Mouse (Mus musculus) A20 (cell line): Measurements from ENCODE around the gene Aar2.

Experiments
- DNase-seq: peaks from one replicate; pipeline ENCODE4 v3.0.0-alpha.2; 2011; ENCODE audit warnings: low read depth, low spot score

The Aar2 gene

DNA sequence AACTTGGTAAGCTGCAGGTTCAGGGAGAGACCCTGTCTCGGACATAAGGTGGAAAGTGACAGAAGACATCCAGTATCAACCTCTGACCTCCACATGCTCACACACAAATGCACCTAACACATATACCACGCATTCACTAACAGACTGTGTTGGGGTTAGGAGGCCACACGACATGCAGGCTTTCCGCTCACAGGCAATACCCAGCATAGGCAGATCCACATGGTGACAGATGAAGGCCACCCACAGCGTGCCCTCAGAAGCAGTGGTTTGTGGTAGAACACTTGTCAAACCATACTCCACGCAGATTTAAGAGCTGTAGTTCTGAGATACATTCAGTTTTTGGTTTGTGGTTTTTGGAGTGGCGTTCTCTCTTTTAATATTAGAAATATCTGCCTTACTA lies 21.3 kb downstream of the Aar2 start:
- no peak for DNase-seq

DNA sequence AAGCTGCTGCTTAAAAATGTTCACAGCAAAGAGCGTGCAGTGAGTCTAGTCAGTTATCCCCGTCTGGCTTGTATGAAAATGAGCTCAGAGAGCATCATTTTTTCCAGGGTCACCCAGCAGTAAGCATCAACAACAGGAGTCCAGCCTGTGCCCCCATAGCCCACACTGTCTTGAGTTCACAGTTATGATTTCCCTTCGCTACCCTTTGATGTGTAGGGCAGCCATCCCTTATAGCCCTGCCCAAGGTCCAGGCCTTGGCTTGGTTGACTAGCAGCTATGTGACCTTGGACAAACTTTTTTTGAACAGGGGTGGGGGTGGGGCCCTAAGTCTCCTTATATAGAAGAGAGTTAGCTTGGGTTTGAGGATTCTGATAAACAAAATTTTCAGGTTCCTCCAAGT lies 21.9 kb downstream of the Aar2 start:
- DNase-seq, result no peak

DNA sequence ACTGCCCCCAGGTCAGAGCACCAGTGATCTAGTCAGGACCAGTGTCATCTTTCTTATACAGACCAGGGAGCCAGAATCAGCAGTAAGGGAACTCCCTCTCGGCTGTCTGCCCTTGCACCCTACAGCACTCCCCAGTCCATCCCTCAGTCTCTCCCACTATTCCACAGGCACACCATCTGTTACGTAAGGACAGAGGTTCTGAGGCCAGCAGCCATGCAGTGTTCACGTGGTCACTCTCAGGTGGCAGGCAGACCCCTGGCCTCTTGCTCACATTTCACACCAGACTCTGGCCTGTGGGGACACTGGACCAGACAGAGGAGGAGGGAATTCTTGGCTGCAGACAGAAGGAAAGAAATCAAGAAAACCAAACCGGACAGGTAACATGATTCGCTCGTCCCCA lies 24.1 kb downstream of the Aar2 start:
- DNase-seq, result no peak

DNA sequence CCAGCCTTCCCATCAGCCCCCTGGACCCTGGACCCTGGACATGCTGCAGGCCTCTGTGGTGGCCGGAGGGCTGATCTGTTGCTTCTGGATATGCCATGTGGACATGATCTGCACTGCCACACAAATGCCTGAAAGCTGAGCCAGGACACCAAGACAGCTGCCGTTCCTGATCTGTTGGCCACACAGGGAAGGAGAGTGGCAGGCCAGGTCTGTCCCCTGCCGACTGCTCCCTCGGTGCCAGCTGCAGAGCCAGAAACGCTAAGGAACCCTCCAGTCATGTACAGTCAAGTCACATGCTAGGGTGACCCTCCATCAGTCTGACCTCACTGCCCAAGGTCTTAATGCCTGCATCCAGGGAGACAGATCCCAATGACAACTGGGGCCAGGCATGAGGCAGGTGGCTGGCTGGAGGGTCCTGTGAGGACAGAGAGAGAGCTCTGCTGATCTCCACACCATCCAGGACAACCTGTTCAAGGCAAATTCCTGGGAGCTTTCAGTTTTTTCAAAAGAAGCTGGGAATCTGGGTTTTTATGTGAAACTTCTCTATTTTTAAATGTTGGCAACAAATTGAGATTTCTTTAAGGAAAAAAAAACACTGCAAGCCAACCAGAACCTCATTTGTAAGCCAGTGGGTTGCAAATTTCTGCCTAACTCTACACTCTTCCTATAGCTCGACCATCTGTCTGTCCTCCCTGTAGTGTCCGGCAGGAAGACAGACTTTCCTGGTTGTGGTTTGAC lies 29.6 kb downstream of the Aar2 start:
- no peak for DNase-seq

DNA sequence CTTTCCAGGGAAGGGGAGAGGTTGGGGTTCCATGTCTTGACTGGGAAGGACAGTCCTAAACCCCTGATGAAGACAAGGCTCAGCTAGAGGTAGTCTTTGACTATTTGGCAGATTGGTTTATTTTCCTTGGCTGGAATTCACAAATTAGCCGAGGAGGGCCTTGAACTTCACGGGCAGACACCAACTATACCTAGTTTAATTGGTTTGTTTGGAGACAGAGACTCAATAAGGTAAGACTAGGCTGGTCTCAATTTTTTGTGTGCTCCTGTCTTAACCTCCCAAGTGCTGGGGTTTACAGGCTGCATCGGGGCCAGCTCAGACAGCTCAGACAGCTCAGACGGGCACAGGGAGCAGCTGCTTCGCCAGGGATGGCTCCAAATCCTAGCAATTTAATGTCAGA lies 33.1 kb downstream of the Aar2 start:
- no peak for DNase-seq

DNA sequence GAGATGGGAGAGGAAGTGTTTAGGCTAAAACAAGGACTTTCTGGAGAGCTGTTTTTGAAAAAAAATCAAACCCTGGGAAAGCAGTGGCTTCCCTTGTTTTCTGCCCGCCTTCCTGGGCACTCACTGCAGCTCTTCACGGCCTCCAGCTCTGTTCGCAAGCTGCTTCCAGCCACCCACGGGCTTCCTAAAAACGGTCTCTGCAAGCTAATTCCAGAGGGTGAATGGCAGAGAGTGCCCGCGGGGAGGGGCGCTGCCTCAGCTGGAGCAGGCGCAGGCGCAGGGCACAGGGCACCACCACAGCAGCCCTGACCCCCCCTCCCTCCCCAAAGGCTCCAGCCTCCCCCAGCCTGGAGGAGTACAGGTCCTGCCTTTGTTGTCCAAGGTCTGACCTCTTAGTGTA lies 33.9 kb downstream of the Aar2 start:
- DNase-seq, result no peak

DNA sequence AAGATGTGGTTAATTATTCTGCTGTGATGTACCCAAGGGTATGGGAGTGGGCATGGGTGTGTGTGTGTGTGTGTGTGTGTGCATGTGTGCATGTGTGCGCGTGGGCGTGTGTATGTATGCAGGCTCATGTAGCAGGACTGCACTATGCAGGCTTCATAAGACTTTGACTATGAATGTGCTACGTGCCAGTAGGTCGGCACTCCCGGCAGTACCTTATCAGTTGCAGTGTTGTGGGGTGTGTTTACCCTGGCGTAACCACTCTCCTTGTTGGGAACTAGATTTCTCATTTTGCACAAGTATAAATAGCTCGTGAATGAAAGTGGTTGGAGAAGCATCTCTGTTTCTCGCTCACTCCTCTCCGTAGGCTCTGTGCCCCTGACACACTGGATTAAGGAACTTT lies 35.5 kb downstream of the Aar2 start:
- DNase-seq, result no peak

DNA sequence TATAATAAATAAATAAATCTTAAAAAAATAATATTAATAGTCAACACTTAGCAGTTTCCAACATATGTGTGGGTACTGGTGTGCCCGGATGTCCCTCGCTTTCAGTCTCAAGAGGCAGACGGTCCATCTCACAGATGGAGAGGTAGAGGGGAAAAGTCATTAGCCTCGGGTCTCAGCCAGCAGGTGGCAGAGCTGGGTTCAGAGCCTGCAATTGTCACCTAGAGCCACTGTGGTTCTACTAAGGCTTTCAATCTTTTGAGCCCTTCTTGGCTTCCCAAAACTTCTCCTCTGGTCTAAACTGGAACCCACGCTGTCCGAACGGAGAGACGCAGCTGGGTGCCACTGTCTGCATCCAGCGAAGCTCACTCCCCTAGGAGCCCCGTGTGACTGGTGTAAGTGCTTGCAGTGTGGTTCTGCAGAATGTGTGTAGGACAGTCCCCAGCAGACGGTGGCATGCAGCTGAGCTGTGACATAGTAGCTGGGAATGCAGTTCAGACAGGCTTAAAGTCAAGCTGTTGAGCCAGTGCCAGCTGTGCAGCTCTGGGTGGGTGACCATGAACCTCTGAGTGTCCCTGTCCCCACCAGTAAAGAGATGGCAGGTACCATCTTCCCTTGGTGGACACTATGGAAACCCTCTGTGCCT lies 36.9 kb downstream of the Aar2 start:
- DNase-seq, result peak; percentile 27

DNA sequence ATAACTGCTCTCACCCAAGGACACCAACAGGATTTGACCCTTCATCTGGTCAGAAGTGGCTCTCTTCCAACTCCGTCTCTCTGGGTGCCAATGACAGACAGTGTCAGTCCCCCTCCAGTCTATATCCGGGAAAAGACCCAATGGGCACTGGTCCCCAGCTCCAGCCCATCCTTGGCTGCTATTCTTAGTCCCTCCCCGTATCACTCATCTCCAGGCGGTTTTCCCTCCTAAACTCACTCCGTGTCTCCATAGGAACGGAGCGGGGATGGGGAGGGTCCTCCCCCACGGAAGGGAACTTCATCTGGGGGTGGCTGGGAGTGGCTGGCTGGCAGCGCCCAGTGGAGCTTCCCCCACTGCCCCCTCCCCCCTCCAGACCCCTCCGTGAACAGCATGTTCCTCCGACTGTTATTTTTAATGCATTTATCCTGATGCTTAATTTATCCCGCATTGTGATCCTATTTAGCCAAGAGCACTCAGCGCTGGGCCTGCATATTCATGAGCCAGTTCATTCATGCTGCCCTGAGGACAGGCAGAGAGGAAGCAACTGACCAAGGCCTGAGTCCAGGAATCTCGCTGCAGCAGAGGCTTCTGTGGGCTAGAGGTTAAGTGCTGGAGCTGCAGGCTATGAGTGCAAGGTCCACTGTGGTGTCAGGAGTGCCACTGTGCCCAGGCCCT lies 37.5 kb downstream of the Aar2 start:
- no peak for DNase-seq

DNA sequence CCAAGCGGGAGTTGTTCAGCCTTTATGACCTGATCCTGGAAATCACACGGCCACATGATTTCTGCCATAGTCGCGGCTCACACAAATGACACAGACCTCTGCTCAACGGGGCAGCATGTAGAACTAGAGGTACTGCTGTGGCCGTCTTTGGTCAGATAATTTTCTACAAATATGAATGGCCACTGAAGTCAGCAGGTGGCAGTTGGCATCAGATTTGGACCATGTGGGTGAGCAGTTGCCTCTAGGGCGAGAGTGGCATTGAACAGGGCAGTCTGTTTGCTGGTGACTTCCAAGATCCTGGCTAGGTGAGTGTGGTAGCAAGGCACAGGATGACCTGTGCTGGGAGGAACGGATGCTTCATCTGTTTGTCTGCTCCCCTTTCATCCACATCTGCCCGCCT lies 42.1 kb downstream of the Aar2 start:
- DNase-seq, result no peak

DNA sequence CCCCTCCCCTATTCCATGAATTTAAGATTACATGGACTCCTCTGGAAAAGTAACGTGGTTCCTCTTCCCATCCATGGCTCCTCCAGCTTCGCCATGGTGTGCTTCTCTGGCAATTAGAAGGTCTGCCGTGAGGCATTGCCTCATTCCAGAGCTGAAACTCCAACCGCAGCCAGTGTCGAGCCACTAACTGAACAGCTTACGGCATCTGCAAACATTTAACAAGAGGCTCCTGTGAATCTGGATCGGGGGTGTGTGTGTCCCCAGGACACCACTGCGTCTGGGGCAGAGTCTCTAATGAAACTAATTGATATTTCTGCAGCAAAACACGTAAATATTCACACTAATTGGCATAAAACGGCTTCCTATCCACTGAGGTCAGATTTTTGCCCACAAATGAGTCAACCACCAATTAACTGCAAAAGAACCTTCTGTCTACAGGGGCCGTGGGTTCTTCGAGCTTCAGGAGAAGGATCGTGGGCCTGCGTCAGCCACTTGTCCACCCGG lies 47.7 kb downstream of the Aar2 start:
- DNase-seq, result no peak

DNA sequence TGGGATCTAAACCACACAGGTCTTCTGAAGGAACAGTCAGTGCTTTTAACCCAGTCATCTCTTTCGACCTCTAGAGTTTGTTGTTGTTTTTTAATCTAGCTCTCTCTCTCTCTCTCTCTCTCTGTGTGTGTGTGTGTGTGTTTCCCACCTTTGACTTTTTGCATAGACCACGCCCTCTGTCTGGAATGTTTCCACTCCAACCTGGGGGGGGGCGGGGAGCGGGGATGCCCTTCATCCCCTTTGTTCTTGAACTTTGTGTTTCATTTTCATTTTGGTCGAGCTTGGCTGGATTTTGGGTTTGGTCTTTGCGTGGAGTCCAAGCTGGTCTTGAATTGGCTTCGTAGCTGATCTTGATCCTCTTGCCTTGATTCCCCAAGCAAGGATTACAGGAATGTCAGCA lies 55.2 kb downstream of the Aar2 start:
- no peak for DNase-seq

DNA sequence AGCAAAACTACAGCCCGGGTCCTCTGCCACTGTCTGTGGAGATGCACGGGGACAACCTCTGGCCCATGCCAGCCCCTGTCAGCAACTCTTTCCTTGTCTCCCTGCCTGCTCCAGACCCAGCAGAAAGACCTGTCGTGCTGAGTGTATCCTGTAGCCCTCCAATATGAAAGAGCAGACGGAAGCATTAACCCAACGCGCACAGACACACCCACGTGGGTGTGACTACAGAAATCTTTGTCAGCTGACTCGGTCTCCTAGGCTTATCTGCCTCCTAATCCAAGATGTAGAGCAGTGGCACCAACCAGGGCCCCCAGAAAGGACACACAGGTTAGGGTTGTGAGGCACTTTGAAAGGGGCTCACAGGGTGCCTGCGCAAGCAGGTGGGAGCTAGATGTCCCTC lies 56.3 kb downstream of the Aar2 start:
- DNase-seq, result no peak

DNA sequence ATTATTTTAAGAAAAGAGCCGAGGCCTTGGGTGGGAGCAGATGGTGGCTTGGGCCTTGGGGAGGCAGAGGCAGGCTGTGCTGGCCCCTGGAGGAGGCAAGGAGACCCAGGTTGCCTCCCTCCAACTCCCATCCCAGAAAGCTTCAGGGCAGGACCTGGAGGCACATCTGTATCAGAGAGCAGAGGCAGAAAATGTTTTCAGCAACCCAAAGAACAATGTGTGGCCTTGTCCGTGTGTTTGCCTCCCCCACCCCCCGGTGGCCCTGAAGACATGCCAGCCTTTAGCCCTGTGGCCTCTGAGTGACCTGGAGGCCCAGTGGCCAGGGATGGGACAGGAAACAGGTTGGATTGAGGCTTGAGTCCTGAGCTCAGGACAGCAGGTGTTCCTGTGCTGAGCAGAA lies 57.8 kb downstream of the Aar2 start:
- DNase-seq, result no peak

DNA sequence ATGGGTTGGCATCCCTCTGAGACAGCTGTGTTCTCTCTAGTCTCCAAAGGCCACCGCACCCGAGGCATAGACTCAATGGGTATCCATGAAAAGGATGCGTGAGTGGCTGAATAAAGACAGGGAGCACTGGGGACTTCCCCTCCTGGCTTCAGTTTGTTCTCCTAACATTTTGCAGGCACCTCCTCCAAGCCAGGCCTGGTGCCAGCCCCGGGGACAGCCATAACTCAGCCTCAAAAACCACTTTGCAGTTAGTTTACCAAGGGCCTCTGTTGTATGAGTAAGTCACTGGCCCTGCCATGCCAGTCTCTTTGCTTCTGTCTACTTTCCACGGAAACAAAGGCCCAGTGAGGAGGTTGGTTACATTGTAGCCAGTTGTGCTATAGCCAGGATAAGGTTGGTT lies 58.6 kb downstream of the Aar2 start:
- DNase-seq, result no peak

DNA sequence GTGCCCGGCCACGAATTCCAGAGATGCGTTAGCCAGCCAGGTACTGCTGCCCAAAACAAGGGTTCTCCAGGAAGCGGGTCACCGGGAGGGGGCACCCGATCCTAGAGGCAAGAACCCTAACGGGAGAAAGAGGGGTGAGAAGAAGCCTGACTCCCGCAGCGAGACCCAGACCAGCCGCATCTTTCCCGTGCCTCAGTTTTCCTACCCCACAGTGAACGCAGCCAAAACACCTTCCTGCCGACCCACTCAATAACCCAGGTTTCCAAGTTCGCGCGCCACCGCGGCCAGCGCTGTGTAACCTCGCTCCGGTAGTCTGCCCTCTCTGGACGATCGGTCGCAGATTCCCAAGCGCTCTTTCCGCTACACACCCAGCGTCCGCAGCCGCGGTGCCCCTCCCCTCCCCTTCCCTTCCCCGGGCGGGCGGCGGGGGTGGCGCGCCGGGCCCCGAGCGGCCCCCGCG lies 65.7 kb downstream of the Aar2 start:
- no peak for DNase-seq

DNA sequence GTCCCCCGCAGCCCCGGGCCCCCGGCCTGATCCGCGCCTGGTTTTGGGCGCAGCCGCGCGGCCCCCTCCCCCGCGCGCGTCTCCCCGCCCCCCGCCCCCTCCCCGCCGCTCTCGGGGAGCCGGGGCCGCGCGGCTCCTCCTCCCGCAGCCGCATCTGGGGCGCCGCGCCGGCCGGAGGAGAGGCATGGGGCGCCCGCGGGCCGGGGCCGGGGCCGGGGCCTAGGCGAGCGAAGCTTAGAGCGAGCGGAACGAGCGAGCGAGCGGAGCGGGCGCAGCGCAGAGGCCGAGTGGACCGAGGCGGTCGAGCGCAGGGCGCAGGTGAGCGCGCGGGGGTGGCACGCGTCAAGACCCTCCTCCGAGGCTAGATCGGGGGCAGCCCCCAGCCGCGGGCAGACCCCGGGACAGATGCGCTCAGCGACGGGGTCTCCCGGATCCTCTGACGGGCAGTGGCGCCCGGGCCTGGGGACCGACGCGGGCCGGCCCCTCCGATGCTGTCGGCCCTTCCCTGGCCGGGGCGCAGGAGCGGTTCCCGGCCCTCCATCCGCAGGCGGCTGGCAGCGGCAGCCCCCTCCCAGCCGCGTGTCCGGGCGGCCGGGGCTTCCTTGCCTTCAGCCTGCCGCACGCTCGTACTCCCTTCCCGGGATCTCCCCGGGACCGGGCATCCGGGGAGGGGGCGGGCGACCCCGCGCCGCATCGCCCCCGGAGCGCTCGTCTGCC lies 66.3 kb downstream of the Aar2 start, which contains the start of gene Dlgap4:
Dlgap4 (plus strand) TSS at position 165 of the 717 bp plus-strand sequence.
- DNase-seq, result no peak

DNA sequence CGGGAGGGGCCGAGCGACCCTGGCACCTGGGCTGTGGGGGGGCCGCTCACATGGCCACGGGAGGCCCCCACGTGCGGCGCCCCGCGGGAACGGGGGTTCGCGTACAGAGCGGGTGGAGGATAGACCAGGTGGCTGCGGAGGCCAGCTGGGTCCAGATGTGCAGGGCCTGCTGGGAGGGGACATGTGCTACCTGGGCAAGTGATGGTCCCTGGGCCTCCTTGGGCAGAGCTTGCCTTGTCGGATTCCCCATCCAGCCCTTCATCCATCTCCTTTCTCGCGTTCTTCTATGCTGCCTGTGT lies 66.8 kb downstream of the Aar2 start:
- no peak for DNase-seq

DNA sequence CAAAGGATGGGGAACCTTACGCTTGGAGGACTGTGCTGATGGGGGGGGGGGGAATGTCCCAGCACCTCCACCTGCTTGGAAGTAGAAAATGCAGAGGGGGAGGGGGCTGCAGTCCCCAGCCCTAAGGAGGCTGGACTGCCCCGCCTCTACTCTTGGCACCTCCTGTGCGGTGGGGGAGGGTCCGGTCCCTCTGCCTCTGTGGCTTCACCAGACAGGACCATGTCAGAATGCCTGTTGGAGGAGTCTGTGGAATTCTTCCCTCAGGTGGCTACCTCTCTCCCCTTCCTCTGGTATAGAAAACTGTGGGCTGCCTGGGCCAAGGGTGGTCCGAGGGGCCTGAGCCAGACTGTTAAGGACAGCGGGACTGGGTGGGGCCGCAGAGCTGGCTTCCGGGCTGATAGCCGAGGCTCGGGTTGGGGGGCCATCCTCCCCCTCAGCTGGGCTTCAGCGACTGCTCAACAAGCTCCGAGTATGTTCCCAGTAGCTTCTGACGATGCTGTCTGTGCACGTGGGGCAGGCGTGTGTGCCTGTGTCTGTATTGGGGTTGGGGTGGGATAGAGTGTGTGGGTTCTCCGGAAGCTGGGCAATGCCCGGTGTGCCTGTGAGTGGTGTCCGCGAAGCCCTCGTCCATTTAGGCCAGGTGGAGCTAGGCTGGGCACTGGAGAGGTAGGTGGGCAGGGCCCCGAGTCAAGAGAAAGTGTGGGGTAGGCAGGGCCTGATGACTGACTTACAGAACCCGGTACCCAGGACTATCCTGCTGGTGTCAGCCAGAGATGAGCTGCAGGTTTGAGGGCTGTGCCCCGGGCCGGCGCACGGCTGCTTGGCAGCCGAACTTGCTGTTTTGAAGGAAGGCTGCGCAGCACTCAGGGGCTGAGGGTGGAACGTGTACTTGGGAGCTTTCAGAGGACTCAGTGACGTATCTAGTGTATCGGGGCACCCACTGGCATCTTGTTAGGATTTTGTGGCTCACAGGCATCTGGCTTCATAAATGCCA lies 67.6 kb downstream of the Aar2 start:
- DNase-seq, result no peak

DNA sequence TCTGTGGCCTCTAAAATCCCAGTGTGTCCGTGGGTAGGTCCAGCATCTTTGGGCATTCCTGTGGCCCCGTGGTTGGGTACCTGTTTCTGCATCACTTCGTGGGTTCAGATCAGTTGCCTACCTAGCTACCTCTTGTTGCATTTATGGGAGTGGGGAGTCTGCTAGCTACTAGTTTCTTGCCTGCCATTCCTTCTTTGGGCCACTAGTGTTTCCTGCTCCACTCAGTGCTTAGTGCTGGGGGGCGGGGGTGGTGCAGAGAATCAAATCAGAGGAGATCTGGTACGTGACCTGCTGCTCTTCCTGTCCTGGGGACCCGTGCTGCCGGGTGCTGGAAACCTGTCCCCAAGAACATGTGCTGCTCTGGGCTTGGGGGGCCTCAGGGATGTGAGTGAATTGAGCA lies 69.1 kb downstream of the Aar2 start:
- no peak for DNase-seq

DNA sequence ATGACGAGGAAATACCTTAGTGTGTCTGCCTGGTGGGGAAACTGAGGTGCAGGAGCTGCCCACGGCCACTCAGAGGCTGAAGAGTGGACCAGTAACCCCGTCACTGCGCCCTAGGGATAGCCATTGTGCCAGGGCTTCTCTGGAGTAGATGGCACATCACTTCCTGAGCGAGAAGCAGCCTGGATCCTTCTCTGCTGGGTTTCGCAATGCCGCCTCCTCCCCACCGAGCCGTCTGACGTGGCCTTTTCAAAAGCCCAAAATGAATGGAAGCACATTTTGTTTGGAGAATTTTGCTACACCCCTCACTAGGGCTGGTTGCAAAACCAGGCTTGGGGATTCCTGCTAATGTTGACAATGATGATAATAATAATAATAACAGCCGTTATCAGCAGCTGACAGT lies 70.2 kb downstream of the Aar2 start:
- DNase-seq, result no peak
